Mouse (Mus musculus) cerebellum, adult (tissue): Measurements from ENCODE around the gene Nhej1.

ENCODE experiments used
- ATAC-seq: cut with Nextera tagmentation; 2 replicates; pipeline ENCODE4 v1.9.2; 2017; ENCODE audit warnings: mild to moderate bottlenecking, moderate library complexity, mixed read lengths; ENCODE audit not compliant: insufficient number of reproducible peaks, low FRiP score, low TSS enrichment

Nhej1 gene

DNA sequence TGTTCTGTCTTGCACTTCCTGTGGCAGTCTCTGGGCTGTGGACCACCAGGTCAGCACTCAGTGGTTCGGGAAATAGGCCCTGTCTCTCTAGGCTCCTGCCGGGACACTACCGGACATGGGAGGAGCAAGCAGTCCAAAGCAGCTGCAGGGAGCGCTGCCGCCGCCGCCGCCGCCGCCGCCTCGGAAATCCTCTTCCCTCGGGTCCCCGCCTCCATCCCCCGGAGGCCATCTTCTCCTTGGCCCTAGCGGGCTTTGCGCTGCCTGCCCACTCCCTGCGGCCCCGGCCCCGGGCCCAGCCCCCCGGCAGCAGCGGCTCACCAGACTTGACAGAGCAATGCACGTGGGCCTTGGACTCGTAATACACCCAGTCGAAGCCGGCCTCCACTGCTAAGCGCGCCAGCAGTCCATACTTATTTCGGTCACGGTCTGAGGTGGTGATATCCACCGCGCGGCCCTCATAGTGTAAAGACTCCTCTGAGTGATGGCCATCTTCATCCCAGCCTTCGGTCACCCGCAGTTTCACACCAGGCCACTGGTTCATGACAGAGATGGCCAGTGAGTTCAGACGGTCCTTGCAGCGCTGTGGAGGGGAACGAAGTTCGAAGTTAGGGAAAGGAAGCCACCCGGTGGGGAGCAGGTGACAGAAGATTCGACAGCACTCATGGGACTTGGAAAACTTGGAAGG is 176.9 kb downstream of the Nhej1 start:
- no peak for ATAC-seq

DNA sequence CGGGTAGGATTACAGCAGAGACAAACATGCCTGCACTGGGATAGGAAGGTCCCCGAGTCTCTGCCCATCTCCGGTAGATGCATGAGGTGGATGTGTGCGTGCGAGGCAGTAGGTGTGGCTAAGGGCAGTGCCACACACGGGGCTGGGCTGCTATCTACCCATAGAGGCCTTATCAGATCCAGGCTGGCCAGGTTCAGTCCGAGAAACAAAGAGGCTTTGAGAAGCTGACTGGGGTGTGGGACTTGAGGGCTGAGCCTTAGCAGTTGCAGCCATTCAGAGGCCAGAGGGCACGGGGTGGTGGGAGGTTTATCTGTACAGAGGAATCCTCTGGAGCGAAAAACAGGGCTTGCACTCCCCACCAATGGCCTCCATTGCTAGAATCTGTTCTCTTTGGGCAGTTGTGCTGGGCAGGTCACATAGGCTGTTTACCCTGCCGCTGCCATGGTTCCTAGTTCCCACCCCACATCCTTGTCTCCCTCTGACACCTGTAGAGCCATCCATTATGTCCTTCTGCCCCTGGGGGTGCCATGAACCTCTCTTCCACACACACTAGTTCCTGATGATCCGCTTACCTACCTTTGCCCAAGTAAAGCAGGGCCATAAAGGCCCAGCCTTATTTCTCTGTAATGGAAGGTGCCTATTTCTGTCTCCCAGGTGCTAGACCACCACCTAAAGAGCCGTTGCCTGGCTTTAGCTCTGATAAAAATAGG is 183.2 kb downstream of the Nhej1 start:
- no peak for ATAC-seq

DNA sequence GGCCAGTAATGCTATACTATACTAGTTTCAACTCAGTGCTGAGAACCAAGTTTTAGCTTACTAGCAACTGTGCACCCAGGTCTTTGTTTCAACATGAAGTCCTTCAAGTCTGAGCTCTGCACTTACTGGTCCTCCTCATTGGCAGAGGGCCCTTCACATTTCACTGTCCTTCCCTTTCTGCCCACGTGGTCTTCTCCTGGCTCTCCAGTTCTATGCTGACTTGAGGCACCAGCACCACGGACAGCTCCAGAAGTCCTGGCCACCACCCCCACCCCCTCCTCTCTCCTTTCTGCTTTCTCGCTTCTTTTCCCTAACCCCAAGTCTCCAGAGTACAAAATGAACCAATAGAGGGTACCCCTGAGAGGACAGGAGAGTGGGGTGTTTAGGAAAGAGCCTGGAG is 185.2 kb downstream of the Nhej1 start:
- ATAC-seq: no peak

DNA sequence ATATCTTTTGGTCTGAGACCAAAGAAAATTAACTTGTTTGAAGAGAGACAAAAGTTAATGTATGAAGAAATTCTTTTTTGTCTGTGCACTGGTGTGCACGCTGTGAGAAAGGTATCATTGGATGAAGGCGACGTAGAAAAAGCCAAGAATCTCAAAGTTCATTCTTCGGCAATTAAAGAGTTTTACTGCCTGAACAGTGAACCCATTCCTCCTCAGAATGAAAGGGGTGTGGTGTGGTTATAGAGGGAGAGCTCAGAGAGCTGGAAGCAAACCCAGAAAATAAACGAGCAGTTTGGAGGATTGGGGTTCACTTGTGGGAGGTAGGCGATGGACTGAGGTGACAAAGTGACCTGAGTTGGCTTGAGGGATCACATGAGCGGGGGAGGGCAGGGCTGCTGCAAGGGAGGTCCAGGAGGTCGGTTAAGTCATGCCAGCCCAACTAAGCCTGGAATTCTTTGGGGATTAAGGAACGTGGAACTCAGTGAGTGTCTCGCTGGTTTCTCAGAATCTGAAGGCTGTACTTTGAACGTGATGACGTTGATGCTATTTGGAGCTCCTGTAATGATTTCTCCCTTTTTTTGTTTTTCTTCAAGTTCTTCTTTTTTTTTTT is 188.7 kb downstream of the Nhej1 start:
- ATAC-seq: no peak

DNA sequence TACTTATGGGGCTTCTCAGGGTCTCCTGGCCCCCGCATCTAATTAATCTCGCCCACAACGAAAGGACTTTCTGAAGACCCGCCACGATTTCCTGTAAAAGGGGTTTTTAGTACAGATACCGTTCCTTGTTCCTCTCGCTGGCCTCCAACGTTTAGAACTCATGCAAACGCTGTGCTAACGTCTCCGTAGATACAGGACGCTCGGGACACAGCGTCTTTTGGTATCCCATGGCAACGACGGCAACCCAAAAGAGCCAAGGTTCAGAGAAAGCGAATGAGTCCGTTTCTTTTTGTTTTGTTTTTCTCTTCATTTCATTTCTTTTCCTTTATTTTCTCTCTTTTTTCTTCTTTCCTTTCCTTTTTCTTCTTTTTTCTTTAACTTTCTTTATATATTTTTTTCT is 189.6 kb downstream of the Nhej1 start, which contains the start of gene Cfap65:
Gene Cfap65 (minus strand): TSS at position 198 of the 400 bp plus-strand sequence.
- ATAC-seq: no peak

DNA sequence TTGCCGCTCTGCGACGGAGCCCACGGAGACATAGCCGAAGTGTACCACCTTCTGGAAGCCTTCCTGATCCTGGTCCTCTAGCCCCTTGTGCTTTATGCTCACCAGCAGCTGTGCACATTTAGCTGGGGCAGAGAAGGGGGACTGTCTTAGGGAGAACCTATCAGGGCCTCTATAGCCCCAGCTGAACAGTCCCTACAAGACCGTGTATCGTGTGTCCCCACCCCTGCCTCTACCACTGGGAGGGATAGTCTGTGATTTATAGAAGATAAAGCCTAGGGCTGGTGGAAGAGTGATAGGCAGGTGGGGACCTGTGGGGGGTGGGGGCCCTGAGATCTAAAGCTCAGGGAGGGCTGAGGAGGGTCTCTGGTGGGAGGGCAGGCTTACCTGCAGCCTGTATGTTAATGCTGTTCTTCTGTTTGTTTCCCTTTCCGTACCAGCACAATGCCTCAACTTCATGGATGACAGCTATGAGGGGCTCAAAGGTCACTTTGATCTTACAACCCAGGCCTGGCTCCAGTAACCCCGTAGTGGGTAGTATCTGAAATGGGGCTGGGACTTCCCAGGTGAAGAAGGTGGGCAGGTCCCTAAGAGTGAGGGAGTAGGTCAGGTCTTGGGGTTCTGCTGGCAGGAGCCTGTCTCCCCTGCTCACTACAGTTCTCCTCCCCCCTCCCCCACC is 197.2 kb downstream of the Nhej1 start:
- no peak for ATAC-seq

DNA sequence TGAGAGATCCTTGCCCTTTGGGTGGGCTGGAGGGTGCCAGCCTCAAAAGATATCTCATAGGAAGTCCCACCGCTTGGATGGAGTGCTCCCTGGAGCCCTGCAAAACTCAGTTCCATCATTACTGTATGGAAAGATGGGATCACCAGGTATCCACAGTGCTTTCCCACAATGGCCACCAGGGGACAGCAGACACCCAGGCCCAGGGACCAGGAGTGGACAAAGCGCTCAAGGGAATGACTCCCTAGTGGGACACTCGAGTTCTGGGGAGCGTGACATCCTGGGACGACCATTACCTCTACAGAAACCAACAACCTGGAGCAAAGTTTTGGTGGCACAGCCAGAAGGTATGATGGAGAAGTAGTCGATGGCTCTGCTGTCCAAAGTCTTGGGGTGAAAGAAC is 198.3 kb downstream of the Nhej1 start:
- 0 out of 2 replicates have a peak, but pooled peaks have one; percentile 49 for ATAC-seq

DNA sequence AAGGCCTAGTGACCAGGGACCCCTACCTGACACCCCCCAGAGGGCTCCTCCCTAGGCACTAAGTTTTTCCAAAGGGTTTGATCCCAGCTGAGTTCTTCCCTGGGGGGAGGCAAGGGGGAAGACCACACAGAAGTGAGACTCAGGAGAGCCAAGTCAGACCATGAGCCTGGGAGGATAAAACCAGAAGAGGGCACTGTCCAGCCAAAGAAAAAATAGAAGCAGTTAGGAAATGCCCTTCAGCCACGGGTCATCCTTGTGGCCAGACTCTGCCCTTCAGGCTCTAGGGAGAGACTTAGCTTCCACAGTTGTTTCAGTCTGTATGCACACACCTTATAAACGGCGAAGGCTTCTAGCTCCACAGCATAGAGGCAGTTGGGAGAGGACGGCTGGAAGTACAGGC is 200.5 kb downstream of the Nhej1 start:
- ATAC-seq: no peak
